Mouse (Mus musculus): ENCODE measurements around the gene Atp10b. TPM values are rescaled to one million over a fixed set of nuclear protein-coding genes. Genes with fewer than 3 reads are reported as not detected.

Gene Atp10b
- total RNA-seq, 2 experiments from 2014 or later, result not detected

GRCm38 (mm10) chr11:43297584-43297983 lies 147.9 kb downstream of the Atp10b start:
- no peak for DNase-seq
- intact Hi-C loops (cut with DNase I), result no loop called here
- Histone ChIP-seq H3K4me3 (no peak overlapping the region), H3K27ac (no peak overlapping the region)
- no peak for TF ChIP-seq CTCF (IDR thresholded peaks at IDR 0.05)

DNA sequence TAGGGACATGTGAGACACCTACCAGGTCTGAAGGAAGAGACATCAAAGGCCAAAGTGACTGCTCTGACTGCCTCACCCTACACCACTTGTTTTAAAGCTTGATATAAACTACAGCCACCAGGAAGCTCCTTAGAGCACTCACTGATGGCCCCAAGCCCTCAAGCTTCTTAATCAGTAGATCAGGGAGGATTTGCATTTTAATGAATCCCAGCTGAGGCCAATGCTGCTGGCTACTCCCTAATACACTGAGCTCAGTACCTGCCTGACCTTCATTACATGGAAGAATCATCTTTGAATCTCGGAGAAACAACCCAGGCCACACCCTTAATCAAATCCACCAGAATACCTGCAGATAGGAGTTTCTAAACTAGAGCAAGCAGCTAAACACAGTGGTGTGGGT lies 161.3 kb downstream of the Atp10b start:
- H3K4me3 ChIP-seq, result no peak overlapping the region
- H3K27ac ChIP-seq, result no peak overlapping the region
- intact Hi-C loops (cut with DNase I), result no loop called here
- TF ChIP-seq CTCF (IDR thresholded peaks at IDR 0.05), result no peak
- no peak for DNase-seq

Other genes with a start within 250 kb of the Atp10b start
- gene Gm9972, start 114.1 kb upstream of the Atp10b start, total RNA-seq (2021), result not detected